Mouse (Mus musculus): ENCODE measurements at regions not wholly inside any gene's neighbourhood (a gene's known extent, or its start where the extent isn't known, plus 50 kb on each side); places are given as distances from the start of the nearest gene placed in this dataset.

- no peak for TF ChIP-seq CTCF (IDR thresholded peaks at IDR 0.05; ENCODE audit: borderline replicate concordance, control insufficient read depth, extremely low read depth, insufficient read depth, low read length, poor library complexity)
- TF ChIP-seq POLR2A (IDR thresholded peaks at IDR 0.05; ENCODE audit: control insufficient read depth, extremely low read depth, insufficient read depth, low read length, poor library complexity): no peak
- WGBS: 89% methylated on average over 11 of the region's 11 CpGs
- Histone ChIP-seq H3K36me3 (ENCODE audit: control insufficient read depth, insufficient read depth, low read length) (no peaks in the 10 kb centered on the region), H3K27ac (ENCODE audit: control insufficient read depth, insufficient read depth, low read length) (no peak overlapping the region), H3K27me3 (ENCODE audit: control insufficient read depth, insufficient read depth, low read length) (no peaks in the 10 kb centered on the region), H3K4me3 (ENCODE audit: control insufficient read depth, insufficient read depth, low read length) (no peak overlapping the region), H3K4me1 (replicated peaks; ENCODE audit: control insufficient read depth, insufficient read depth, low read length) (no peaks in the 10 kb centered on the region)
- no peak for DNase-seq
Observed at GRCm38 (mm10) chr17:63690829-63691689, 171.8 kb upstream of the Fer start.

- TF ChIP-seq CTCF (IDR thresholded peaks at IDR 0.05; ENCODE audit: borderline replicate concordance, control insufficient read depth, extremely low read depth, insufficient read depth, low read length, poor library complexity): no peak
- no peak for TF ChIP-seq POLR2A (IDR thresholded peaks at IDR 0.05; ENCODE audit: control insufficient read depth, extremely low read depth, insufficient read depth, low read length, poor library complexity)
- H3K27me3 ChIP-seq (ENCODE audit: control insufficient read depth, insufficient read depth, low read length): no peaks in the 10 kb centered on the region
- H3K36me3 ChIP-seq (ENCODE audit: control insufficient read depth, insufficient read depth, low read length): no peaks in the 10 kb centered on the region
- H3K27ac ChIP-seq (ENCODE audit: control insufficient read depth, insufficient read depth, low read length): no peak overlapping the region
- H3K4me3 ChIP-seq (ENCODE audit: control insufficient read depth, insufficient read depth, low read length): no peak overlapping the region
- no peak for DNase-seq
- H3K4me1 ChIP-seq (replicated peaks; ENCODE audit: control insufficient read depth, insufficient read depth, low read length): no peaks in the 10 kb centered on the region
- 82% methylated on average over 3 of the region's 3 CpGs for WGBS
Observed at GRCm38 (mm10) chr17:63691690-63691968, 171.2 kb upstream of the Fer start.

- DNase-seq: no peak
- Histone ChIP-seq H3K27ac (ENCODE audit: control insufficient read depth, insufficient read depth, low read length) (no peak overlapping the region), H3K4me3 (ENCODE audit: control insufficient read depth, insufficient read depth, low read length) (no peak overlapping the region), H3K4me1 (replicated peaks; ENCODE audit: control insufficient read depth, insufficient read depth, low read length) (no peaks in the 10 kb centered on the region), H3K27me3 (ENCODE audit: control insufficient read depth, insufficient read depth, low read length) (no peaks in the 10 kb centered on the region), H3K36me3 (ENCODE audit: control insufficient read depth, insufficient read depth, low read length) (no peaks in the 10 kb centered on the region)
- TF ChIP-seq POLR2A (IDR thresholded peaks at IDR 0.05; ENCODE audit: control insufficient read depth, extremely low read depth, insufficient read depth, low read length, poor library complexity) (no peak), CTCF (IDR thresholded peaks at IDR 0.05; ENCODE audit: borderline replicate concordance, control insufficient read depth, extremely low read depth, insufficient read depth, low read length, poor library complexity) (no peak)
- 100% methylated on average over 1 of the region's 1 CpGs for WGBS
Observed at GRCm38 (mm10) chr17:63693274-63693673, 169.6 kb upstream of the Fer start.

- H3K4me3 ChIP-seq (ENCODE audit: control insufficient read depth, insufficient read depth, low read length): no peak overlapping the region
- TF ChIP-seq POLR2A (IDR thresholded peaks at IDR 0.05; ENCODE audit: control insufficient read depth, extremely low read depth, insufficient read depth, low read length, poor library complexity) (no peak), CTCF (IDR thresholded peaks at IDR 0.05; ENCODE audit: borderline replicate concordance, control insufficient read depth, extremely low read depth, insufficient read depth, low read length, poor library complexity) (no peak)
- DNase-seq: no peak
- no peaks in the 10 kb centered on the region for H3K36me3 ChIP-seq (ENCODE audit: control insufficient read depth, insufficient read depth, low read length)
- WGBS: 84% methylated on average over 6 of the region's 6 CpGs
- H3K27me3 ChIP-seq (ENCODE audit: control insufficient read depth, insufficient read depth, low read length): no peaks in the 10 kb centered on the region
- H3K27ac ChIP-seq (ENCODE audit: control insufficient read depth, insufficient read depth, low read length): no peak overlapping the region
- no peaks in the 10 kb centered on the region for H3K4me1 ChIP-seq (replicated peaks; ENCODE audit: control insufficient read depth, insufficient read depth, low read length)
Observed at GRCm38 (mm10) chr17:63699537-63699936, 163.3 kb upstream of the Fer start.

GRCm38 (mm10) chr17:63704991-63705390, 157.9 kb upstream of the Fer start:
- WGBS: 97% methylated on average over 3 of the region's 3 CpGs
- H3K4me3 ChIP-seq (ENCODE audit: control insufficient read depth, insufficient read depth, low read length): no peak overlapping the region
- no peaks in the 10 kb centered on the region for H3K4me1 ChIP-seq (replicated peaks; ENCODE audit: control insufficient read depth, insufficient read depth, low read length)
- H3K27ac ChIP-seq (ENCODE audit: control insufficient read depth, insufficient read depth, low read length): no peak overlapping the region
- H3K36me3 ChIP-seq (ENCODE audit: control insufficient read depth, insufficient read depth, low read length): no peaks in the 10 kb centered on the region
- DNase-seq: no peak
- no peak for TF ChIP-seq POLR2A (IDR thresholded peaks at IDR 0.05; ENCODE audit: control insufficient read depth, extremely low read depth, insufficient read depth, low read length, poor library complexity)
- no peak for TF ChIP-seq CTCF (IDR thresholded peaks at IDR 0.05; ENCODE audit: borderline replicate concordance, control insufficient read depth, extremely low read depth, insufficient read depth, low read length, poor library complexity)
- H3K27me3 ChIP-seq (ENCODE audit: control insufficient read depth, insufficient read depth, low read length): no peaks in the 10 kb centered on the region

GRCm38 (mm10) chr17:63712937-63713336, 149.9 kb upstream of the Fer start:
- TF ChIP-seq CTCF (IDR thresholded peaks at IDR 0.05; ENCODE audit: borderline replicate concordance, control insufficient read depth, extremely low read depth, insufficient read depth, low read length, poor library complexity) (no peak), POLR2A (IDR thresholded peaks at IDR 0.05; ENCODE audit: control insufficient read depth, extremely low read depth, insufficient read depth, low read length, poor library complexity) (no peak)
- Histone ChIP-seq H3K27ac (ENCODE audit: control insufficient read depth, insufficient read depth, low read length) (no peak overlapping the region), H3K4me3 (ENCODE audit: control insufficient read depth, insufficient read depth, low read length) (no peak overlapping the region), H3K36me3 (ENCODE audit: control insufficient read depth, insufficient read depth, low read length) (no peaks in the 10 kb centered on the region), H3K4me1 (replicated peaks; ENCODE audit: control insufficient read depth, insufficient read depth, low read length) (no peaks in the 10 kb centered on the region), H3K27me3 (ENCODE audit: control insufficient read depth, insufficient read depth, low read length) (no peaks in the 10 kb centered on the region)
- 89% methylated on average over 6 of the region's 6 CpGs for WGBS
- no peak for DNase-seq
